Mouse (Mus musculus) limb, embryonic 14.5 days (tissue): ENCODE measurements at regions not wholly inside any gene's neighbourhood (a gene's known extent, or its start where the extent isn't known, plus 50 kb on each side); places are given as distances from the start of the nearest gene placed in this dataset.

Experiments
- ATAC-seq: fragments of 200-750 bp; cut with Nextera tagmentation; 2 replicates; pipeline ENCODE4 v1.8.0; 2017; ENCODE audit warnings: low read depth, moderate number of reproducible peaks, moderate TSS enrichment; ENCODE audit not compliant: low FRiP score
- DNase-seq: peaks from one replicate; pipeline ENCODE4 v3.0.0-alpha.2; 2015; ENCODE audit warnings: low spot score
- H3K27ac ChIP-seq: fragments of 300-500 bp; sonication (generic); replicated peaks from 2 replicates; pipeline ENCODE4 v1.5.1; 2014; ENCODE audit warnings: low read depth, mild to moderate bottlenecking, low read length, moderate library complexity, mixed read lengths
- H3K27me3 ChIP-seq: fragments of 300-500 bp; sonication (generic); 2 replicates; pipeline ENCODE4 v1.6.1; 2014; ENCODE audit warnings: low read length, mixed read lengths; ENCODE audit not compliant: control insufficient read depth, insufficient read depth
- H3K36me3 ChIP-seq: fragments of 300-500 bp; sonication (generic); 2 replicates; pipeline ENCODE4 v1.6.1; 2014; ENCODE audit warnings: mild to moderate bottlenecking, low read length, moderate library complexity, mixed read lengths; ENCODE audit not compliant: control insufficient read depth, insufficient read depth
- H3K4me1 ChIP-seq: fragments of 300-500 bp; sonication (generic); 2 replicates; pipeline ENCODE4 v1.6.1; 2014; ENCODE audit warnings: antibody characterized with exemption, low read length, mixed read lengths; ENCODE audit not compliant: control insufficient read depth, insufficient read depth
- H3K4me2 ChIP-seq: fragments of 300-500 bp; sonication (generic); replicated peaks from 2 replicates; pipeline ENCODE4 v1.6.1; 2014; ENCODE audit warnings: low read depth, mild to moderate bottlenecking, low read length, moderate library complexity; ENCODE audit not compliant: severe bottlenecking
- H3K4me3 ChIP-seq: fragments of 300-500 bp; sonication (generic); replicated peaks from 2 replicates; pipeline ENCODE4 v1.5.1; 2014; ENCODE audit warnings: low read length
- H3K9ac ChIP-seq: fragments of 300-500 bp; sonication (generic); 2 replicates; pipeline ENCODE4 v1.6.1; 2014; ENCODE audit warnings: mild to moderate bottlenecking, low read depth, low read length, moderate library complexity; ENCODE audit not compliant: severe bottlenecking
- H3K9me3 ChIP-seq: fragments of 300-500 bp; sonication (generic); 2 replicates; pipeline ENCODE4 v1.6.1; 2016; ENCODE audit warnings: low read length; ENCODE audit not compliant: control insufficient read depth
- POLR2A ChIP-seq: fragments of 200-500 bp; IDR thresholded peaks from 2 replicates; pipeline ENCODE4 v1.8.0; 2012; ENCODE audit warnings: inconsistent platforms, mild to moderate bottlenecking, moderate library complexity, borderline replicate concordance; ENCODE audit not compliant: insufficient read depth, insufficient read length; ENCODE audit errors: extremely low read depth
- whole genome bisulfite sequencing: fragments of 180-500 bp; shearing (Covaris S2); extraction: QIAGEN DNeasy Blood & Tissue Kit; methylation state at CpG from one replicate; pipeline ENCODE4 v1.1.7; 2014; 5-methylcytosine and 5-hydroxymethylcytosine counted together

GRCm38 (mm10) chr19:27585566-27585965 is 155.9 kb upstream of the Pum3 start:
- Histone ChIP-seq H3K27me3 (no peaks in the 10 kb centered on the region), H3K9me3 (no peaks in the 10 kb centered on the region), H3K36me3 (no peaks in the 10 kb centered on the region), H3K4me1 (0 out of 2 replicates have a peak, but pooled peaks cover 9% of the 10 kb centered on the region), H3K4me2 (no peak overlapping the region), H3K4me3 (no peak overlapping the region), H3K27ac (no peak overlapping the region), H3K9ac (no peak overlapping the region)
- no peak for TF ChIP-seq POLR2A
- 55% methylated on average over 6 of the region's 6 CpGs for WGBS
- DNase-seq = no peak
- ATAC-seq = no peak

DNA sequence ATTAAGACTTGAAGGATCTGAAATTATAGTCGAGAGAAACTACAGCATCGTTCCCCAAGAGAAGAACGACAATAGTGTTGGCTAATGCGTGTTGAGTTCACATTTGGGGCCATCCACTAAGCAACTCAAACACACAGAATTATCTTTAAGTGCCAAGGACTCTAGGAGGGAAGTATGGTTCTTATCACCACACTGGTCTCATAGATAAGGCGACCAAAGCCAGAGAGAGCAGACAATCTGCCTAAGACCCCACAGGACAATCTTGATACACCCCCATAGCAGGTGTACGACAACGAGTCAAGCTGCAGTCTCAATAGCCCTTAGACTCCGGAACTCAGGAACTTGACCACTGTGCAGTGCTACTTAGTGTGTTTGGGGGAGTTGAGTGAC is 152.5 kb upstream of the Pum3 start:
- no peak overlapping the region for H3K27ac ChIP-seq
- H3K9ac ChIP-seq = no peak overlapping the region
- H3K36me3 ChIP-seq = no peaks in the 10 kb centered on the region
- no peak for ATAC-seq
- DNase-seq = no peak
- no peak overlapping the region for H3K4me2 ChIP-seq
- H3K27me3 ChIP-seq = no peaks in the 10 kb centered on the region
- TF ChIP-seq POLR2A = no peak
- 75% methylated on average over 8 of the region's 8 CpGs for WGBS
- no peaks in the 10 kb centered on the region for H3K9me3 ChIP-seq
- 0 out of 2 replicates have a peak, but pooled peaks cover 9% of the 10 kb centered on the region for H3K4me1 ChIP-seq
- H3K4me3 ChIP-seq = no peak overlapping the region

DNA sequence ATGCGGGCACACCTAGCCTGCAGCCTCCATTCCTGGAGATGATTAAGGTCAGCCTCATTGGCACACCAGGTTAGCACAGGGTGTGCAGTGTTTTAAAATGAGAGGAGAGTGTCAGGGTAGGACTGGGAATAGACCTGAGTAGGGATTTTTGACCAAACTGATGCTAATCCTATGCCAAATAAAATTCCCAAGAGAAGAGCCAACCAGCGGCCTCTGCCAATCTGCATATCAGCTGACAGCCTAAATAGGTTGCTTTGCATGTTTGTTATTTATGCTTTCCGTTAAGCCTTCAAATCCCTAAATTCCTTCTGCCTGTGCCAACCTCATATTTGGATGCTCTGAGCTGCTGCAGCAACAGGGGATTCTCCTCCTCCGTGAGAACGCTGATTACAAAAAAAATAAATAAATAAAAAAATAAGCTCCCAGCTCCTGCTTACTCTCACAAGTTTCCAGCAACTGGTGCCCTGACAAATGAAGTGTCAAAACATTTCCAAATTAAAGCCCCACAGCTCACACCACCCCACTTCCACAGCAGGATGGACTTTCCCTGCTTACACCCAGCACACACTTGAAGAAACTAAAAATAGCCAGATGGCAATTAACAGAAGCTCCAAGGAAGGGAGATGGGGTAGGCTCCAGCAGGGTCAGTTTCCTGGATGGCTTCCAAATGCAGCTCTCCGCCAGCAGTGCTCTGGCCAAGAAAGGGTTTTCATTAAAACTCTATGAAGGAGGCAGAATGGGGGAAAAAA is 151.9 kb upstream of the Pum3 start:
- H3K36me3 ChIP-seq = no peaks in the 10 kb centered on the region
- peak; percentile 24 for DNase-seq
- WGBS = 41% methylated on average over 6 of the region's 6 CpGs
- no peak for TF ChIP-seq POLR2A
- H3K27me3 ChIP-seq = no peaks in the 10 kb centered on the region
- H3K9ac ChIP-seq = no peak overlapping the region
- 0 out of 2 replicates have a peak, but pooled peaks cover 9% of the 10 kb centered on the region for H3K4me1 ChIP-seq
- no peaks in the 10 kb centered on the region for H3K9me3 ChIP-seq
- no peak overlapping the region for H3K4me2 ChIP-seq
- no peak overlapping the region for H3K27ac ChIP-seq
- ATAC-seq = no peak
- no peak overlapping the region for H3K4me3 ChIP-seq

GRCm38 (mm10) chr19:27576478-27576877 is 146.9 kb upstream of the Pum3 start:
- 0 out of 2 replicates have a peak, but pooled peaks cover 1% of the 10 kb centered on the region for H3K4me1 ChIP-seq
- DNase-seq (no peak), ATAC-seq (no peak)
- no peak overlapping the region for H3K9ac ChIP-seq
- H3K9me3 ChIP-seq = no peaks in the 10 kb centered on the region
- H3K27ac ChIP-seq = no peak overlapping the region
- H3K27me3 ChIP-seq = no peaks in the 10 kb centered on the region
- no peak overlapping the region for H3K4me2 ChIP-seq
- no peak for TF ChIP-seq POLR2A
- H3K36me3 ChIP-seq = no peaks in the 10 kb centered on the region
- no peak overlapping the region for H3K4me3 ChIP-seq

- Histone ChIP-seq H3K9me3 (no peaks in the 10 kb centered on the region), H3K36me3 (no peaks in the 10 kb centered on the region), H3K4me1 (no peaks in the 10 kb centered on the region), H3K4me3 (no peak overlapping the region), H3K9ac (no peak overlapping the region), H3K4me2 (no peak overlapping the region), H3K27me3 (no peaks in the 10 kb centered on the region), H3K27ac (no peak overlapping the region)
- no peak for ATAC-seq
- TF ChIP-seq POLR2A = no peak
- WGBS = 82% methylated on average over 8 of the region's 8 CpGs
- DNase-seq = no peak
Measured at GRCm38 (mm10) chr19:27566929-27567328, 137.3 kb upstream of the Pum3 start.

- Histone ChIP-seq H3K9me3 (no peaks in the 10 kb centered on the region), H3K4me2 (no peak overlapping the region), H3K4me3 (no peak overlapping the region), H3K4me1 (no peaks in the 10 kb centered on the region), H3K36me3 (no peaks in the 10 kb centered on the region), H3K27ac (no peak overlapping the region), H3K9ac (no peak overlapping the region), H3K27me3 (no peaks in the 10 kb centered on the region)
- DNase-seq (no peak), ATAC-seq (no peak)
- TF ChIP-seq POLR2A = no peak
- WGBS = 74% methylated on average over 3 of the region's 3 CpGs
Measured at GRCm38 (mm10) chr19:27566060-27566459, 136.4 kb upstream of the Pum3 start.
